Comparison of ENCODE assay signal across 9 mouse cellular contexts in genomic region chr6:48024330-48024993, GRCm38 (mm10). TPM values are rescaled to one million over a fixed set of nuclear protein-coding genes. Genes with fewer than 3 reads are reported as not detected.
DNase-seq lines count a peak whose midpoint lies in the region; ATAC-seq and TF ChIP-seq lines count a peak whose summit lies in the region.
"Had no signal": no experiment of that assay in that cellular context is flagged by ENCODE, and none has a peak within 500 bp of the region (broad histone marks: within the 10 kb centered on the region; RNA-seq: fewer than 3 reads in every experiment).

No protein-coding gene starts in this region.

- H3K27ac ChIP-seq in kidney, embryonic 15.5 days, result no peak overlapping the region
- H3K27ac ChIP-seq in ES-E14 (ENCODE audit: insufficient read depth, low read depth, low read length, poor library complexity, severe bottlenecking), result no peak overlapping the region
- H3K27ac ChIP-seq in embryonic facial prominence, embryonic 13.5 days, result no peak overlapping the region
- H3K27ac ChIP-seq in midbrain, embryonic 10.5 days (replicated peaks), result no peak overlapping the region

- WGBS in kidney, embryonic 15.5 days, result 79% methylated on average over 43 of the region's 43 CpGs
- 82% methylated on average over 43 of the region's 43 CpGs for WGBS in embryonic facial prominence, embryonic 13.5 days
- 82% methylated on average over 43 of the region's 43 CpGs for WGBS in midbrain, embryonic 10.5 days

- H3K4me1 ChIP-seq in kidney, embryonic 15.5 days, result no peaks in the 10 kb centered on the region
- peaks cover 0 to 6% of the 10 kb centered on the region in 2 experiments; a peak in 2 of 4 replicates for H3K4me1 ChIP-seq in ES-E14 (ENCODE audit: control insufficient read depth in 2 of 2, insufficient read depth in 2 of 2, low read length in 2 of 2, poor library complexity in 1 of 2)
- no peaks in the 10 kb centered on the region for H3K4me1 ChIP-seq in embryonic facial prominence, embryonic 13.5 days
- peaks cover 16% of the 10 kb centered on the region for H3K4me1 ChIP-seq in midbrain, embryonic 10.5 days

- intact Hi-C loops in gastrocnemius, postnatal 14 days (cut with DNase I; ENCODE audit: low total_unique reads), result no loop called here

- peaks cover 20% of the 10 kb centered on the region for H3K9me3 ChIP-seq in kidney, embryonic 15.5 days (replicated peaks)
- no peaks in the 10 kb centered on the region for H3K9me3 ChIP-seq in ES-E14 (ENCODE audit: control insufficient read depth, insufficient read depth, low read depth, low read length)
- H3K9me3 ChIP-seq in embryonic facial prominence, embryonic 13.5 days, result peaks cover 41% of the 10 kb centered on the region
- H3K9me3 ChIP-seq in midbrain, embryonic 10.5 days (replicated peaks), result peaks cover 14% of the 10 kb centered on the region

- DNase-seq in kidney, postnatal 36 days, result no peak
- DNase-seq in ES-E14 (ENCODE audit: low read depth, low spot score), result peak; percentile 43
- DNase-seq in midbrain, embryonic 10.5 days (ENCODE audit: low spot score), result no peak
- DNase-seq in c-Kit-positive CD71-positive TER-119-positive erythroid progenitor cells, embryonic 14.5 days (ENCODE audit: low spot score), result no peak
- DNase-seq in frontal cortex, adult 2 months (ENCODE audit: extremely low spot score in 1 of 2, low spot score in 1 of 2), result no peak
- no peak for DNase-seq in gastrocnemius, postnatal 14 days

- H3K4me3 ChIP-seq in kidney, embryonic 15.5 days (replicated peaks), result no peak overlapping the region
- peak overlapping the region; percentile 52 to 64 for H3K4me3 ChIP-seq in ES-E14 (ENCODE audit: insufficient read depth in 1 of 2, low read depth in 1 of 2, low read length in 2 of 2, poor library complexity in 1 of 2, severe bottlenecking in 1 of 2)
- no peak overlapping the region for H3K4me3 ChIP-seq in embryonic facial prominence, embryonic 13.5 days
- H3K4me3 ChIP-seq in midbrain, embryonic 10.5 days, result 0 out of 2 replicates have a peak overlapping the region, but pooled peaks have one; percentile 0

- no peak overlapping the region for H3K4me2 ChIP-seq in kidney, embryonic 15.5 days
- no peak overlapping the region for H3K4me2 ChIP-seq in embryonic facial prominence, embryonic 13.5 days
- H3K4me2 ChIP-seq: heart, embryonic 11.5 days had no signal

- no peak overlapping the region for H3K9ac ChIP-seq in kidney, embryonic 15.5 days
- H3K9ac ChIP-seq in ES-E14 (ENCODE audit: insufficient read depth, low read depth, low read length, poor library complexity, severe bottlenecking), result peak overlapping the region; percentile 38; the same call in 1 of the 2 replicates
- H3K9ac ChIP-seq in embryonic facial prominence, embryonic 13.5 days, result no peak overlapping the region

- H3K27me3 ChIP-seq in kidney, embryonic 15.5 days, result no peaks in the 10 kb centered on the region
- no peaks in the 10 kb centered on the region for H3K27me3 ChIP-seq in embryonic facial prominence, embryonic 13.5 days
- peaks cover 12% of the 10 kb centered on the region for H3K27me3 ChIP-seq in midbrain, embryonic 10.5 days (ENCODE audit: low read depth, poor library complexity, severe bottlenecking)

- peak; percentile 66 for ATAC-seq in kidney, embryonic 15.5 days (replicated peaks; ENCODE audit: low FRiP score)
- ATAC-seq in embryonic facial prominence, embryonic 13.5 days (ENCODE audit: insufficient number of reproducible peaks, insufficient read depth, low FRiP score, low TSS enrichment, low read depth), result peak; percentile 50; the same call in 1 of the 2 replicates

- in situ Hi-C loops in ES-E14 (cut with MboI; ENCODE audit: low sequenced_read_pairs in 2 of 2, unreplicated experiment in 2 of 2), result no loop called here

- peaks cover 78% of the 10 kb centered on the region for H3K36me3 ChIP-seq in kidney, embryonic 15.5 days
- H3K36me3 ChIP-seq in ES-E14 (ENCODE audit: control insufficient read depth, insufficient read depth, low read length, poor library complexity, severe bottlenecking), result peaks cover 37% of the 10 kb centered on the region
- H3K36me3 ChIP-seq in embryonic facial prominence, embryonic 13.5 days, result peaks cover 89% of the 10 kb centered on the region
- peaks cover 80% of the 10 kb centered on the region for H3K36me3 ChIP-seq in midbrain, embryonic 10.5 days

TF ChIP-seq in ES-E14, 5 proteins besides CTCF, POLR2A, EP300 and RAD21:
- TF ChIP-seq ZC3H11A (IDR thresholded peaks at IDR 0.05; ENCODE audit: borderline replicate concordance, low read depth, low read length) (no peak), MAFK (IDR thresholded peaks at IDR 0.05; ENCODE audit: insufficient read depth, low read depth, low read length) (no peak), CHD2 (IDR thresholded peaks at IDR 0.05; ENCODE audit: low read depth, low read length) (no peak), ZNF384 (IDR thresholded peaks at IDR 0.05; ENCODE audit: low read depth, low read length) (no peak), HCFC1 (IDR thresholded peaks at IDR 0.05; ENCODE audit: borderline replicate concordance, insufficient read depth, low read length) (no peak)
TF ChIP-seq in ES-E14: peak in this region for 0.

RNA-seq across cellular contexts. Expression of gene Zfp777, which starts 24.2 kb away (rescaled TPM):
- 8.9 and 9.8 TPM in 2 replicates for polyA plus RNA-seq in kidney, embryonic 15.5 days (2015; fragmentation: Nextera tagmentation; extraction: Ambion mirVana)
- 13.9 and 18.2 TPM in 2 replicates for total RNA-seq in ES-E14 (2012; rRNA removed)
- polyA plus RNA-seq in embryonic facial prominence, embryonic 13.5 days (2015; fragmentation: Nextera tagmentation; extraction: Ambion mirVana), result 8.4 and 8.7 TPM in 2 replicates
- polyA plus RNA-seq in midbrain, embryonic 10.5 days (2016; fragmentation: Nextera tagmentation; extraction: Ambion mirVana), result 9.6 and 10.5 TPM in 2 replicates
- 22.9 and 23.1 TPM in 2 replicates for polyA plus RNA-seq in frontal cortex, adult 2 months (2012; rRNA removed)
- total RNA-seq in gastrocnemius, postnatal 14 days (2021), result 10 to 100 TPM; 14.3 to 14.5 TPM

Comparison
In these comparisons a context has a peak if more than half of its experiments do, and no peak if none do; other contexts are left out.
1. H3K4me3 ChIP-seq: peak in ES-E14 (2 of 2) and midbrain, embryonic 10.5 days (single experiment); none in kidney, embryonic 15.5 days (single experiment) and embryonic facial prominence, embryonic 13.5 days (single experiment).